Mouse (Mus musculus): Measurements from ENCODE around the gene Tefm. TPM values are rescaled to one million over a fixed set of nuclear protein-coding genes. Genes with fewer than 3 reads are reported as not detected.
A peak's percentile ranks its signal among the peaks of the same experiment; 100 is the strongest.
"Not testable (repeated sequence)": the region's sequence is repeated elsewhere in the genome, so short reads cannot be mapped to it uniquely, and the experiment has no call there.

Gene Tefm
- total RNA-seq, 2 experiments from 2014 or later, result 9.9 to 12.6 TPM

DNA sequence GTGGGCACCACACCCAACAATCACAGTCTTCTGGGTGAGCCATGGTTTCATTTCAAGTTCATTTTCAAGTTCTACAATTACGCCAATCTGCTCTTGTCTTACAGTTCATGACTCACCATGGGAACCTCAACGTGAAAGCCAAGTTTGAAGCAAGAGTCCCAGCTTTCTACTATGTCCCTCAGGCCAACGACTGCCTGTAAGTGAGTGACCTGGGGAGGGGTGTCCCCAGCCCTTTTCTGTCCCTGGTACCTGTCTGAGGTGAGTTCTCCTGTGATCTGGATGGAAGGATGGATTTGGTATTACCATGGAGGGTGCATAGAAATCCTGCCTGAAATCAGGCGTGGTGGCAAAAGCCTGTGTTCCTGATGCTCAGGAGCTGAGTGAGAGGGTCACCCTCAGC, 14.9 kb upstream of the Tefm start:
- DNase-seq, result no peak

DNA sequence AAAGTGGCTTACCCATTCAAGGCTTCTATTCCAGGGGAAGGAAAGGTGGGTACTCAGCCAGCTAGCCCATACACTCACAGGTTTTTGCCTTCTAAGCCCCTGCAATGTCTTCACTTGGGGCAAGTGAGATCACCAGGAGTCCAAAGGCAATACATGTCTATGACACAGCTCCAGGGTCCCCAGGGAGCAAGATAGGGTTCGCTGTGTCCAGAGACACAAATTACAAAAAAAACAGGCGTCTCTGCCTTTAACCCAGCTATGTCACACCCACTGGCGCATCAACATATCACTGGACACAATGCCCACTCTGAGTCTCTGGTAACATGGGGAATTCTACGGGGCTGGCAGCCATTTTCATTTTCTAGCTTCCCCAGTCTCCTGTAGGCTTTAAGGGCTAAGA, 14.0 kb upstream of the Tefm start:
- DNase-seq, result no peak

GRCm38 (mm10) chr11:80155541-80155940, 13.6 kb upstream of the Tefm start:
- no peak for DNase-seq

GRCm38 (mm10) chr11:80154501-80154900, 12.5 kb upstream of the Tefm start:
- no peak for DNase-seq

GRCm38 (mm10) chr11:80153857-80154495, 12.0 kb upstream of the Tefm start, which contains the start of gene Adap2:
Gene Adap2 (plus strand): TSS chr11:80154105.
- peak; percentile 71 for DNase-seq

GRCm38 (mm10) chr11:80152376-80152775, 10.4 kb upstream of the Tefm start:
- no peak for DNase-seq

DNA sequence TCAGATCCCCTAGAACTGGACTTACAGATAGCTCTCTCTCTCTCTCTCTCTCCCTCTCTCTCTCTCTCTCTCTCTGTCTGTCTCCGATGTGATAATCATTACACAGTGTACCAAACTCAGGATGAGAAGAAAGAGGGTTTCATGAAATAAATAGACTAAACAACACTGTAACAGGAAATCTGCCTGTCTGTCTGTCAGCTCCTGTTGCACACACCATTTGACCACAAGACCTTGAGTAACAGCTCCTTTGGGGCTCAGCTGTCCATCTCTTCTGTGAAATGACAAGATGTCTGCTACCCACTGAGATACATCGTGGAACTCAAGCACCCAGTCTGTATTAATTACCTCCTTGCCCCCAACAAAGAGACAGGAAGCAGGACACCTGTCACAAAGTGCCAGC, 9.6 kb upstream of the Tefm start:
- no peak for DNase-seq

DNA sequence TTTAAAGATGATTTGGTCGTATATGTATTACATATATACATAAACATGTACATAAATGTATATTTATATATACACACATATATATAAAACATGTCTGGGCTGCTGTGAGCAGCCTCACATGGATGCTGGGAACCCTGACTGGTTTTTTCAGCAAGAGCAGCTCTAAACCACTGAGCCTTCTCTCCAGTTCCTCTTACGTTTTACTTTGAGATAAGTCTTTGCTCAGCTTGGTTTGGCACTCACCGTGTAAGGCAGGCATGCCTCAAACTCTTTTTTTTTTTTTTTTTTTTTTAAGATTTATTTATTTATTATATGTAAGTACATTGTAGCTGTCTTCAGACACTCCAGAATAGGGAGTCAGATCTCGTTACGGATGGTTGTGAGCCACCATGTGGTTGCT, 8.6 kb upstream of the Tefm start:
- no peak for DNase-seq

GRCm38 (mm10) chr11:80149412-80150023, 7.5 kb upstream of the Tefm start:
- DNase-seq, result no peak

DNA sequence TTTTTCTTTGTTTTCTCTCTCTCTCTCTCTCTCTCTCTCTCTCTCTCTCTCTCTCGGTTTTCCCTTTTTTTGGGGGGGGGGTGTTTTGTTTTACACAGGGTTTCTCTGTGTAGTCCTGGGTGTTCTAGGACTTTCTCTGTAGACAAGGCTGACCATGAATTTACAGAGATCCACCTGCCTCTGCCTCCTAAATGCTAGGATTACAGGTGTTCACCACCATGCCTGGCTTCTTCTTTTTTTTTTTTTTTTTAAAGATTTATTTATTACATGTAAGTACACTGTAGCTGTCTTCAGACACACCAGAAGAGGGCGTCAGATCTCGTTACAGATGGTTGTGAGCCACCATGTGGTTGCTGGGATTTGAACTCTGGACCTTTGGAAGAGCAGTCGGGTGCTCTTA, 7.0 kb upstream of the Tefm start:
- not testable (repeated sequence) for DNase-seq

DNA sequence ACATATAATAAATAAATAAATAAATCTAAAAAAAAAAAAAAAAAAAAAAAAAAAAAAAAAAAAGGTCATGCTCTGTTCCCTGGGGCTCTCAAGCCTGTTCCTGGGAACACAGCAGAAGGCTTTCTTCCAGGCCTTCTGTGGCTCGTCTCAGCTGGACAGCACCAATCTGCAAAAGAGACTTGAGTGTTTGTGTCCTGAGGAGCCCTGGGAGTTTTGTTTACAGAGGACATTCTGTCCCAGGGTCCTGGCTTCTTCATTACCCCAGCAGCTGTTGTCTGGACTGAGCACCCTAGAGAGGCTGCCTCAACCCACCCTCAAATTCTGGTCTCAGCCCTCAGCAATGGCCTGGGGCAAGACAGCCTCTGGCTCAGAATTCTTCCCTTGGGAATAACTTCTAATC, 6.3 kb upstream of the Tefm start:
- DNase-seq, result no peak

GRCm38 (mm10) chr11:80147748-80148147, 5.8 kb upstream of the Tefm start:
- DNase-seq, result no peak

DNA sequence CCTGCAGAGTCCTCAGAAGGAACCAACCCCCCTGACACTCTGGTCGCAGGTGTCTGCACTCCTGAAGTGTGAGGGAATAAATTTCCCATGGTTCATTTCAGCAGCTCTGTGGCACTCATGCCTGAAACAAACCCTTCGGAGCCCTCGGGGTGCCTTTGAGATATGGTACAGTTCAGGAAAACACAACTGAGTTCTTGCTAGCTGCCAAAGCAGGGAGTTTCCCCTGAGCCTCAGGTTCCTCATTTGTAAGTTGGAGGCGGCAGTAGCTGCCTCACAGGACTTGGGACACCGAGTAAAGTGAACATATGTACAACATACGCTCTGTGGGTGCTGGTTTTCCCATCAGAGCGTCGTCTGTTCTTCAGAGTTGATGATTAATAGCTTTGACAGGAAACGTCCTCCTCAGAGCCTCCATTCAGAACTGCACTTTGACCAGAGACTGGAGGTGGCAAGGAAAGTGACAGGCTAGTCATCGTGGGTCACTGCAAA, 3.9 kb upstream of the Tefm start:
- peak in 1 of 2 experiments; percentile 25 for DNase-seq

DNA sequence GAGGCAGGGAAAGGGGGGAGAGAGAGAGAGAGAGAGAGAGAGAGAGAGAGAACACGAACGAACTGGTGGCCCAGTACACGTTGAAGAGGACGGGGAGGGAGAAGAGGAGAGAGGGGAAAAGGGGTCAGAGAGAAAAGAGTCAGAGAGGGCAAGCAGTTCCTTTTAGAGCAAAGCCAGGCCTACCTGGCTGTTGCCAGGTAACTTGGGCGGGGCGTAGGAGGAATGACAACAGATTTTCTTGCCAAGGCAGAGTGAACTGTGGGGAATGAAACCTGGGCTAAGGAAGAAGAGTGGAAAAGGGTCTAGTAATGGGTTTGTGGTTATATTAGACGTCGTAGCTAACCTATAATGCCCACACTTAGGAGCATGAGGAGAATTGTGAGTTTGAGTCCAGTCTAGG, 897 bp upstream of the Tefm start:
- DNase-seq, result no peak

- no peak for DNase-seq
These were observed 4.2 kb downstream of the Tefm start for GRCm38 (mm10) chr11:80137773-80138172.

DNA sequence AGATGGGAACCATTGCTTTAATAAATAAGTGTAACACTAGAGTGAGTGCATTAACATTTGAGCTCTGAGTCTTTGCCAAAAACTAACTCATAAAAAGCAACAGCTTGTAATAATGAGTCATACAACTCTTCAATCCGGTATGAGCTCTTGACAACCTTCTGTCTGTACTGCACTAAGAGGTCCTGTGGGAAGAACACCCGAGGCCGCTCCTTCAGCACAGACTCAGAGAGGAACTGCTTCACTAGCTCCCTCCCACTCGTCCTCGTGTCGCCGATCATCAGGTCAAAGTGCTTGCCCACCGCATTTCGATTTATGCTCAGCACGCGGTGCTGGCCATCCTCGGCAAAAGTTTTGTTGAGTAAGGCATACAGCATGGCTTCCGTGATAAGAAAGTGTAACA, 5.2 kb downstream of the Tefm start:
- peak; percentile 36 to 38 for DNase-seq

- DNase-seq, result no peak
These were observed 5.9 kb downstream of the Tefm start for GRCm38 (mm10) chr11:80135954-80136683.

DNA sequence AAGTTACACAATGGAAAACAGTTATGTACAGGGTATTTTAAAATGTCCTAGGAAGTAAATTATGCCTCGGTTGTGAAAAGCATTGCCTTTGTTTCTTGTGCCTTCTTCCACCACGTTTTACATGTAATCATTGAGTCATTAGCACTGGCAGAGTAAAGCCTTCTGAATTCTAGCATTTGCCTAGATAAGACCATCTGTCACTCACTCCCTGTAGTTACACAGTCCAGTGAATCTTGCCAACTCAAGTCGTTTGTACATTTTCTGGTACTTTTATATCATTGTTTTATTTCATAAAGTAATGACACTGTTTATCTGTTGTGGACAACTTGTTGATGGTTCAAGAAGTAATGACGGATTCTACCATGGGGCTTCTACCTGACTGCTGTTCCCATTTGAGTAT, 7.2 kb downstream of the Tefm start:
- DNase-seq, result no peak

DNA sequence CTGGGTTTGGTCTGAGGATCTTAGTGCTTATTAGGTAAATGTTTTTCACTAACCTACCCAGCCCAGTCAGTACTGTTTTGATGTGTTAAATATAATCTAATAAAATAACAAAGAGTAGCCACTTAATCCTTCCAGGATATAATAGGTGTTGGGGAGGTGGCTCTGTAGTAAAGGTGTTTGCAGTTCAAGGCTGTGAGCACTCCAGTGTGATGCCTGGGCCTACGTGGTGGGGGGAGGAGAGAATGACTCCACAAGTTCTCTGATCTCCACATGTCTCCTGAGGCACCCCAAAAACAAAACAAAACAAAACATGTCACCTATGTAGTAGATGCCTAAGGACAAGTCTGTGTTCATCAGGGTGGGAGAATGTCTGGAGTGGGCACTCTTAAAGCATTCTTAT, 9.9 kb downstream of the Tefm start:
- no peak for DNase-seq

- no peak for DNase-seq
These were observed 25.6 kb downstream of the Tefm start for GRCm38 (mm10) chr11:80116411-80116810.

DNA sequence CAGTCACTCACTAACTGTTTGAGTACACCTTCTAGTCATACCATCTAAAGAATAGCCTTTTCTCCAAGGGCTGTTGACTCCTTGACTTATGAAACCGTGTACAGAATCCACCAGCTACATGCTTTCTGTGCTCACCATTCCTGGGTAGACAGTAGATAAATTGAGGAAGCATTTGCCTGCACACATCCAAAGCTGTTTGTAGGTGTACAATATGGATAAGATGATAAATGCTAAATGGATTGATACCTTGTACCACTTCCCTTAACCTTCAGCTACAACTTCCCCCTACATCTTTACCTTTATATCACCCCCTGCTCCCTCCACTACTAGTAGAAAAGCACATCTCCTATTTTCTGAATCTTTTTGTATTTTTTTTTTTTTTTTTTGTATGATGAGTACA, 37.6 kb downstream of the Tefm start:
- DNase-seq, result no peak

DNA sequence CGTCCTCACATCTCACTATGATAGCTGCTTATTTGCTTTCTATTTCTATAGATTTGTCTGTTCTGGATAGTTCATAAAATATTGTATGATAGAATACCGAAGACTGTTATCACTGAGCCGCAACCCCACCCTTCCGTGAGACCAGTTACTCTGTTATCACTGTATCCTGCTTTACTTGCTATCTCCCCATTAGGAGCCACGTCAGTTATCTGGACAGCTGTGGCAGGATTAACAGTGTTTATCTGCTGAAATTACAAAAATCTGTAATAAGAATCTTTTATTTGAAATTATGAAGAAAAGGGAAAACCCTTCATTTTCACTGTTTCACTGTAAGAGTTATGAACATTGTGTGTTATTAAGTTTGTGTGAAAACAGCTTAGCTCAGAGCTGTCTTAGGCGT, 40.7 kb downstream of the Tefm start:
- DNase-seq, result no peak

DNA sequence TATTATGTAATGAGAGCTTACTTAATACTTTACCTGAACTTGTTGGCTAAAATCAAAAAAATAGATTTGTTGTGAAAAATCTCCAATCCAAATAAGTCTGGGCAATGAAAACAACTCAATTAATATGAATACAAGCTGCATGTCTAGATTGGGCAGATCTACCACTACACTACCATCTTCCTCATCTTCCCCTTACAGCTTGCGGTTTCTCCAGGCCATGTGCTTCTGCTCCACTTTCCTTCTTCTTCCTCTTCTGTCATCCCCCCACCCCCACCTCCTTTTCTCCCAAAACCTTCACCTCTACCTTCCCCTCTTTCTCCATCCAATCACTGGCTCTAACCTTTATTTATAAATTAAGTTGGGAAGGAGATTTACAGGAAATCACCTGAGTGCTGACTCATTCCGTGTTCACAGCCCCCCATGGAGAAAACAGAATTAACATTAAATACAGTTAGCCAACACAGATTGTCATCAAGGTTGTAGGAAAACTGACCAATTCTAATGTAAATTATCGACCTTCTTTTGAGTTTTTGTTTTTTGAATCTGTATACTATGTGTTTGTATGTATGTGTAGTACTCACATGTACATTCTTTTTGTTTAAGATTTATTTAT, 43.4 kb downstream of the Tefm start:
- DNase-seq, result no peak
